Mouse (Mus musculus) lung, embryonic 16.5 days (tissue): Measurements from ENCODE around the gene Cdk15. TPM values are rescaled to one million over a fixed set of nuclear protein-coding genes. Genes with fewer than 3 reads are reported as not detected.
A peak's percentile ranks its signal among the peaks of the same experiment; 100 is the strongest.

Experiments used
- ATAC-seq: fragments of 200-750 bp; cut with Nextera tagmentation; 2 replicates; pipeline ENCODE4 v1.8.0; 2017; ENCODE audit warnings: low read depth, mild to moderate bottlenecking, moderate library complexity
- H3K27ac ChIP-seq: fragments of 300-500 bp; sonication (generic); 2 replicates; pipeline ENCODE4 v1.5.1; 2014; ENCODE audit warnings: mild to moderate bottlenecking, control low read depth, low read length
- H3K27me3 ChIP-seq: fragments of 300-500 bp; sonication (generic); 2 replicates; pipeline ENCODE4 v1.6.1; 2014; ENCODE audit warnings: low read depth, low read length, mixed read lengths; ENCODE audit not compliant: control insufficient read depth, insufficient read depth
- H3K36me3 ChIP-seq: fragments of 300-500 bp; sonication (generic); 2 replicates; pipeline ENCODE4 v1.6.1; 2014; ENCODE audit warnings: low read length; ENCODE audit not compliant: control insufficient read depth, insufficient read depth
- H3K4me1 ChIP-seq: fragments of 300-500 bp; sonication (generic); replicated peaks from 2 replicates; pipeline ENCODE4 v1.6.1; 2014; ENCODE audit warnings: low read length, mixed read lengths; ENCODE audit not compliant: control insufficient read depth, insufficient read depth
- H3K4me2 ChIP-seq: fragments of 300-500 bp; sonication (generic); 2 replicates; pipeline ENCODE4 v1.6.1; 2014; ENCODE audit warnings: low read depth, low read length, control low read depth
- H3K4me3 ChIP-seq: fragments of 300-500 bp; sonication (generic); 2 replicates; pipeline ENCODE4 v1.5.1; 2014; ENCODE audit warnings: mild to moderate bottlenecking, low read length, control low read depth
- H3K9ac ChIP-seq: fragments of 300-500 bp; sonication (generic); 2 replicates; pipeline ENCODE4 v1.6.1; 2014; ENCODE audit warnings: low read length, control low read depth
- H3K9me3 ChIP-seq: fragments of 300-500 bp; sonication (generic); 2 replicates; pipeline ENCODE4 v1.6.1; 2016; ENCODE audit warnings: low read length; ENCODE audit not compliant: control insufficient read depth
- WGBS: fragments of 180-500 bp; shearing (Covaris S2); extraction: QIAGEN DNeasy Blood & Tissue Kit; methylation state at CpG from one replicate; pipeline ENCODE4 v1.1.7; 2014; 5-methylcytosine and 5-hydroxymethylcytosine counted together
- polyA plus RNA-seq: library from polyadenylated mRNA; unstranded; fragments of >200 nt; fragmentation: Nextera tagmentation; extraction: Ambion mirVana; gene quantifications from 2 replicates; pipeline ENCODE4 v1.2.1, GENCODE M21; 2015

Gene Cdk15
- polyA plus RNA-seq, 1 experiment from 2014 or later = not detected

GRCm38 (mm10) chr1:59316386-59317051 is 59.8 kb downstream of the Cdk15 start:
- ATAC-seq = peak; percentile 40; the same call in 1 of the 2 replicates
- H3K4me3 ChIP-seq = peak overlapping the region; percentile 21
- WGBS = 16% methylated on average over 6 of the region's 6 CpGs
- peaks cover 18% of the 10 kb centered on the region for H3K4me1 ChIP-seq
- no peaks in the 10 kb centered on the region for H3K27me3 ChIP-seq
- peak overlapping the region; percentile 45 for H3K4me2 ChIP-seq
- H3K9me3 ChIP-seq = no peaks in the 10 kb centered on the region
- H3K36me3 ChIP-seq = no peaks in the 10 kb centered on the region
- H3K27ac ChIP-seq = no peak overlapping the region
- no peak overlapping the region for H3K9ac ChIP-seq

GRCm38 (mm10) chr1:59317397-59317796 is 60.7 kb downstream of the Cdk15 start:
- 79% methylated on average over 1 of the region's 1 CpGs for WGBS
- Histone ChIP-seq H3K36me3 (no peaks in the 10 kb centered on the region), H3K27me3 (no peaks in the 10 kb centered on the region), H3K27ac (no peak overlapping the region), H3K4me1 (peaks cover 25% of the 10 kb centered on the region), H3K4me2 (no peak overlapping the region), H3K9me3 (no peaks in the 10 kb centered on the region), H3K9ac (no peak overlapping the region), H3K4me3 (no peak overlapping the region)
- ATAC-seq = no peak

GRCm38 (mm10) chr1:59318878-59319277 is 62.2 kb downstream of the Cdk15 start:
- no peak overlapping the region for H3K9ac ChIP-seq
- no peak overlapping the region for H3K4me2 ChIP-seq
- H3K36me3 ChIP-seq = no peaks in the 10 kb centered on the region
- H3K9me3 ChIP-seq = no peaks in the 10 kb centered on the region
- no peak overlapping the region for H3K4me3 ChIP-seq
- H3K27me3 ChIP-seq = no peaks in the 10 kb centered on the region
- peaks cover 26% of the 10 kb centered on the region for H3K4me1 ChIP-seq
- no peak overlapping the region for H3K27ac ChIP-seq
- ATAC-seq = no peak
- 76% methylated on average over 5 of the region's 5 CpGs for WGBS

GRCm38 (mm10) chr1:59321076-59321879 is 64.6 kb downstream of the Cdk15 start:
- WGBS = 38% methylated on average over 9 of the region's 9 CpGs
- peaks cover 17% of the 10 kb centered on the region for H3K4me1 ChIP-seq
- H3K4me3 ChIP-seq = no peak overlapping the region
- no peaks in the 10 kb centered on the region for H3K9me3 ChIP-seq
- peak; percentile 63 for ATAC-seq
- no peaks in the 10 kb centered on the region for H3K36me3 ChIP-seq
- no peak overlapping the region for H3K4me2 ChIP-seq
- H3K27me3 ChIP-seq = no peaks in the 10 kb centered on the region
- H3K27ac ChIP-seq = peak overlapping the region; percentile 65
- no peak overlapping the region for H3K9ac ChIP-seq

GRCm38 (mm10) chr1:59321880-59322836 is 65.5 kb downstream of the Cdk15 start:
- H3K9me3 ChIP-seq = no peaks in the 10 kb centered on the region
- no peaks in the 10 kb centered on the region for H3K36me3 ChIP-seq
- H3K27ac ChIP-seq = peak overlapping the region; percentile 65
- ATAC-seq = no peak
- H3K4me2 ChIP-seq = no peak overlapping the region
- WGBS = 42% methylated on average over 9 of the region's 9 CpGs
- H3K4me1 ChIP-seq = peaks cover 14% of the 10 kb centered on the region; the same call in 1 of the 2 replicates
- H3K9ac ChIP-seq = no peak overlapping the region
- no peak overlapping the region for H3K4me3 ChIP-seq
- no peaks in the 10 kb centered on the region for H3K27me3 ChIP-seq

GRCm38 (mm10) chr1:59326854-59327395 is 70.2 kb downstream of the Cdk15 start:
- Histone ChIP-seq H3K27me3 (no peaks in the 10 kb centered on the region), H3K4me1 (peaks cover 6% of the 10 kb centered on the region; the same call in 1 of the 2 replicates), H3K9me3 (no peaks in the 10 kb centered on the region), H3K27ac (no peak overlapping the region), H3K9ac (no peak overlapping the region), H3K4me3 (no peak overlapping the region), H3K4me2 (no peak overlapping the region), H3K36me3 (no peaks in the 10 kb centered on the region)
- ATAC-seq = no peak
- WGBS = 66% methylated on average over 10 of the region's 10 CpGs

GRCm38 (mm10) chr1:59332737-59333385 is 76.2 kb downstream of the Cdk15 start:
- no peak overlapping the region for H3K27ac ChIP-seq

GRCm38 (mm10) chr1:59333386-59333759 is 76.7 kb downstream of the Cdk15 start:
- H3K36me3 ChIP-seq = no peaks in the 10 kb centered on the region
- H3K9ac ChIP-seq = no peak overlapping the region
- peaks cover 12% of the 10 kb centered on the region for H3K4me1 ChIP-seq
- H3K4me2 ChIP-seq = 0 out of 2 replicates have a peak overlapping the region, but pooled peaks have one; percentile 12
- H3K9me3 ChIP-seq = no peaks in the 10 kb centered on the region
- H3K4me3 ChIP-seq = no peak overlapping the region
- ATAC-seq = 0 out of 2 replicates have a peak, but pooled peaks have one; percentile 24
- H3K27me3 ChIP-seq = no peaks in the 10 kb centered on the region
- WGBS = 48% methylated on average over 5 of the region's 5 CpGs
- no peak overlapping the region for H3K27ac ChIP-seq

More at GRCm38 (mm10) chr1:59332737-59333385, 76.2 kb downstream of the Cdk15 start:
- Histone ChIP-seq H3K9me3 (no peaks in the 10 kb centered on the region), H3K4me3 (no peak overlapping the region), H3K4me2 (peak overlapping the region; percentile 12; the same call in 1 of the 2 replicates), H3K27me3 (no peaks in the 10 kb centered on the region), H3K9ac (no peak overlapping the region), H3K4me1 (peaks cover 12% of the 10 kb centered on the region), H3K36me3 (no peaks in the 10 kb centered on the region)
- WGBS = 28% methylated on average over 13 of the region's 13 CpGs
- peak; percentile 66; the same call in 1 of the 2 replicates for ATAC-seq
